Mouse (Mus musculus) midbrain, embryonic 10.5 days (tissue): Measurements from ENCODE around the gene Slc15a1. TPM values are rescaled to one million over a fixed set of nuclear protein-coding genes. Genes with fewer than 3 reads are reported as not detected.
"Not testable (repeated sequence)": the region's sequence is repeated elsewhere in the genome, so short reads cannot be mapped to it uniquely, and the experiment has no call there.

Source experiments
- DNase-seq: peaks from one replicate; pipeline ENCODE4 v3.0.0-alpha.2; 2017; ENCODE audit warnings: low spot score
- H3K27ac ChIP-seq: fragments of 300-500 bp; sonication (generic); replicated peaks from 2 replicates; pipeline ENCODE4 v1.5.1; 2016; ENCODE audit warnings: mild to moderate bottlenecking
- H3K27me3 ChIP-seq: fragments of 300-500 bp; sonication (generic); 2 replicates; pipeline ENCODE4 v1.6.1; 2016; ENCODE audit warnings: low read depth, mild to moderate bottlenecking; ENCODE audit not compliant: poor library complexity, severe bottlenecking
- H3K36me3 ChIP-seq: fragments of 300-500 bp; sonication (generic); 2 replicates; pipeline ENCODE4 v1.6.1; 2016; ENCODE audit warnings: mild to moderate bottlenecking, moderate library complexity
- H3K4me1 ChIP-seq: fragments of 300-500 bp; sonication (generic); 2 replicates; pipeline ENCODE4 v1.6.1; 2016
- H3K4me3 ChIP-seq: fragments of 300-500 bp; sonication (generic); 2 replicates; pipeline ENCODE4 v1.5.1; 2016; ENCODE audit warnings: mild to moderate bottlenecking, moderate library complexity
- H3K9me3 ChIP-seq: fragments of 300-500 bp; sonication (generic); replicated peaks from 2 replicates; pipeline ENCODE4 v1.6.1; 2016; ENCODE audit warnings: mild to moderate bottlenecking
- WGBS: fragments of 180-500 bp; shearing (Covaris S2); methylation state at CpG from one replicate; pipeline ENCODE4 v1.1.7; 2016; 5-methylcytosine and 5-hydroxymethylcytosine counted together
- polyA plus RNA-seq: library from polyadenylated mRNA; unstranded; fragments of >200 nt; fragmentation: Nextera tagmentation; extraction: Ambion mirVana; gene quantifications from 2 replicates; pipeline ENCODE4 v1.2.1, GENCODE M21; 2016

The Slc15a1 gene
- polyA plus RNA-seq, 1 experiment from 2014 or later = not detected

DNA sequence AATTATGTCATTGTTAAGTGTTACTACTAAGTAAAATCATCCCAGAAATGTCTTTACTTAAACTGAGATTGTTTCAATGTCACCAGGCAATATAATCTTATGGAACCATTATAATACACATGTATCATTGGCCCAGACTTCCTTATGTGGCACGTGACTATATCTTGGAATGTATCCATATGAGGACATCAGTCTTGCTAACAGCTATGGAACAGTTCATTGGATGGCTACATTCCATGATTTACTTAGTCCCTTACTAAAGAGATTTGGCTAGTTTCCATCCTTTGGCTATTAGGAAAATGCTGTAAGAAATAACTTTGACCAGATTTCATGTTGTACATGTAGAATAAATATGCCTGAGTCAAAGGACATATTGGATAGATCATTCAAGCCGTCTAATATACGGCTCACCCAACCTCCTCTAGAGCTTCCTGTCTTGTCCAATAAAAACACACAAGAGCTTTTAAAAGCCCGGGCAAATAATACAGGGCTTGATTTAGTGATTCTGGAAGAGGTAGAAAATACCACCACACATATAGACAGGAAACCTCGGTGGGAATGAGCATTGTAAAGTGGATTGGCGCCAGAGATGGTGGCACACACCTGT is 90.3 kb downstream of the Slc15a1 start:
- no peak for DNase-seq
- WGBS = 91% methylated on average over 6 of the region's 6 CpGs

DNA sequence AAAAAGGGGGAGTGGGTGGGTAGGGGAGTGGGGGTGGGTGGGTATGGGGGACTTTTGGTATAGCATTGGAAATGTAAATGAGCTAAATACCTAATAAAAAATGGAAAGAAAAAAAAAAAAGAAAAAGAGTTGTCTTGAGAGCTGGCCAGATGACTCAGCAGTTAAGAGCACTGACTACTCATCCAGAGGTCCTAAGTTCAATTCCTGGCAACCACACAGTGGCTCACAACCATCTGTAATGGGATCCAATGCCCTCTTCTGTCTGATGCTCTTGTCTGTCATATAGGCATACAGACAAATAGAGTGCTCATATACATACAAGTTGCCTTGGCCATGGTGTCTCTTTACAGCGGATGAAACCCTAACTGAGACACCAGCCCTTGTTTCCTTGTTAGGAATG is 91.3 kb downstream of the Slc15a1 start:
- WGBS = 89% methylated on average over 1 of the region's 1 CpGs
- not testable (repeated sequence) for H3K27ac ChIP-seq, DNase-seq, H3K9me3 ChIP-seq, H3K4me1 ChIP-seq, H3K27me3 ChIP-seq, H3K4me3 ChIP-seq, H3K36me3 ChIP-seq

More for the DNA sequence above, 90.3 kb downstream of the Slc15a1 start:
- no peaks in the 10 kb centered on the region for H3K36me3 ChIP-seq
- H3K27me3 ChIP-seq = no peaks in the 10 kb centered on the region
- no peak overlapping the region for H3K27ac ChIP-seq
- H3K4me1 ChIP-seq = no peaks in the 10 kb centered on the region
- no peaks in the 10 kb centered on the region for H3K9me3 ChIP-seq
- no peak overlapping the region for H3K4me3 ChIP-seq

Other genes with a start within 250 kb of the Slc15a1 start
- gene Stk24, start 125.2 kb downstream of the Slc15a1 start, polyA plus RNA-seq = 35.0 and 36.8 TPM in 2 replicates